Mouse (Mus musculus) heart, embryonic 11.5 days (tissue): Measurements from ENCODE around the gene Zcchc3. TPM values are rescaled to one million over a fixed set of nuclear protein-coding genes. Genes with fewer than 3 reads are reported as not detected.
"Not testable (repeated sequence)": the region's sequence is repeated elsewhere in the genome, so short reads cannot be mapped to it uniquely, and the experiment has no call there.

Source experiments
- ATAC-seq: fragments of 200-750 bp; cut with Nextera tagmentation; replicated peaks from 2 replicates; pipeline ENCODE4 v1.8.0; 2017; ENCODE audit warnings: moderate library complexity; ENCODE audit not compliant: insufficient number of reproducible peaks, low FRiP score, low TSS enrichment
- H3K27ac ChIP-seq: fragments of 300-500 bp; sonication (generic); 2 replicates; pipeline ENCODE4 v1.5.1; 2014; ENCODE audit warnings: mild to moderate bottlenecking, low read depth, low read length
- H3K27me3 ChIP-seq: fragments of 300-500 bp; sonication (generic); 2 replicates; pipeline ENCODE4 v1.6.1; 2014; ENCODE audit warnings: mild to moderate bottlenecking, low read length, mixed read lengths; ENCODE audit not compliant: control insufficient read depth, insufficient read depth
- H3K36me3 ChIP-seq: fragments of 300-500 bp; sonication (generic); 2 replicates; pipeline ENCODE4 v1.6.1; 2014; ENCODE audit warnings: mild to moderate bottlenecking, low read length, moderate library complexity, mixed read lengths; ENCODE audit not compliant: control insufficient read depth, insufficient read depth
- H3K4me1 ChIP-seq: fragments of 300-500 bp; sonication (generic); 2 replicates; pipeline ENCODE4 v1.6.1; 2014; ENCODE audit warnings: low read length; ENCODE audit not compliant: control insufficient read depth, insufficient read depth
- H3K4me2 ChIP-seq: fragments of 300-500 bp; sonication (generic); 2 replicates; pipeline ENCODE4 v1.6.1; 2014; ENCODE audit warnings: mild to moderate bottlenecking, moderate library complexity
- H3K4me3 ChIP-seq: fragments of 300-500 bp; sonication (generic); 2 replicates; pipeline ENCODE4 v1.5.1; 2014; ENCODE audit warnings: low read depth, low read length
- H3K9ac ChIP-seq: fragments of 300-500 bp; sonication (generic); 2 replicates; pipeline ENCODE4 v1.6.1; 2014; ENCODE audit warnings: mild to moderate bottlenecking, low read depth, low read length, moderate library complexity
- H3K9me3 ChIP-seq: fragments of 300-500 bp; sonication (generic); replicated peaks from 2 replicates; pipeline ENCODE4 v1.6.1; 2016; ENCODE audit warnings: low read length; ENCODE audit not compliant: control insufficient read depth
- WGBS: fragments of 180-500 bp; shearing (Covaris S2); extraction: QIAGEN DNeasy Blood & Tissue Kit; methylation state at CpG from one replicate; pipeline ENCODE4 v1.1.7; 2014; ENCODE audit not compliant: insufficient replicate concordance; 5-methylcytosine and 5-hydroxymethylcytosine counted together
- polyA plus RNA-seq: library from polyadenylated mRNA; unstranded; fragments of >200 nt; fragmentation: Nextera tagmentation; extraction: Ambion mirVana; gene quantifications from 2 replicates; pipeline ENCODE4 v1.2.1, GENCODE M21; 2014

Zcchc3 gene
- polyA plus RNA-seq, 1 experiment from 2014 or later: 50.9 TPM

GRCm38 (mm10) chr2:152438963-152439362 is 24.1 kb upstream of the Zcchc3 start:
- WGBS: 48% methylated on average over 1 of the region's 1 CpGs
- Histone ChIP-seq H3K9ac (no peak overlapping the region), H3K9me3 (no peaks in the 10 kb centered on the region), H3K36me3 (no peaks in the 10 kb centered on the region), H3K4me1 (peaks cover 16% of the 10 kb centered on the region), H3K27ac (no peak overlapping the region), H3K4me2 (no peak overlapping the region), H3K4me3 (no peak overlapping the region), H3K27me3 (no peaks in the 10 kb centered on the region)
- ATAC-seq: no peak

- Histone ChIP-seq H3K4me1 (peaks cover 16% of the 10 kb centered on the region), H3K9me3 (no peaks in the 10 kb centered on the region), H3K4me3 (peak overlapping the region; percentile 32), H3K9ac (peak overlapping the region; percentile 67), H3K27ac (peak overlapping the region; percentile 92), H3K4me2 (peak overlapping the region; percentile 79), H3K36me3 (no peaks in the 10 kb centered on the region), H3K27me3 (no peaks in the 10 kb centered on the region)
- peak; percentile 46 for ATAC-seq
- WGBS: 2% methylated on average over 23 of the region's 23 CpGs
These were observed 22.4 kb upstream of the Zcchc3 start for GRCm38 (mm10) chr2:152436983-152437860.

- H3K9ac ChIP-seq: peak overlapping the region; percentile 46; the same call in 1 of the 2 replicates
- peak overlapping the region; percentile 92 for H3K27ac ChIP-seq
- no peaks in the 10 kb centered on the region for H3K9me3 ChIP-seq
- peaks cover 16% of the 10 kb centered on the region for H3K4me1 ChIP-seq
- WGBS: 40% methylated on average over 7 of the region's 7 CpGs
- no peak overlapping the region for H3K4me3 ChIP-seq
- H3K27me3 ChIP-seq: no peaks in the 10 kb centered on the region
- H3K4me2 ChIP-seq: peak overlapping the region; percentile 79
- peak; percentile 54 for ATAC-seq
- no peaks in the 10 kb centered on the region for H3K36me3 ChIP-seq
These were observed 21.6 kb upstream of the Zcchc3 start for GRCm38 (mm10) chr2:152436405-152436901.

GRCm38 (mm10) chr2:152428481-152428880 is 13.7 kb upstream of the Zcchc3 start:
- H3K9me3 ChIP-seq, H3K4me1 ChIP-seq, H3K27me3 ChIP-seq, H3K4me2 ChIP-seq, H3K27ac ChIP-seq, H3K9ac ChIP-seq, H3K36me3 ChIP-seq, ATAC-seq, H3K4me3 ChIP-seq: not testable (repeated sequence)
- WGBS: 77% methylated on average over 2 of the region's 2 CpGs

GRCm38 (mm10) chr2:152427493-152427892 is 12.7 kb upstream of the Zcchc3 start:
- no peak overlapping the region; the same call in 1 of the 2 replicates for H3K9ac ChIP-seq
- H3K9me3 ChIP-seq: no peaks in the 10 kb centered on the region
- no peaks in the 10 kb centered on the region for H3K36me3 ChIP-seq
- no peak overlapping the region for H3K27ac ChIP-seq
- WGBS: 6% methylated on average over 12 of the region's 12 CpGs
- H3K27me3 ChIP-seq: no peaks in the 10 kb centered on the region
- H3K4me2 ChIP-seq: peak overlapping the region; percentile 44
- H3K4me1 ChIP-seq: peaks cover 6% of the 10 kb centered on the region
- no peak for ATAC-seq
- 0 out of 2 replicates have a peak overlapping the region, but pooled peaks have one; percentile 2 for H3K4me3 ChIP-seq

- peak overlapping the region; percentile 100 for H3K27ac ChIP-seq
- H3K4me2 ChIP-seq: peak overlapping the region; percentile 95
- H3K9me3 ChIP-seq: peaks cover 5% of the 10 kb centered on the region; the same call in 1 of the 2 replicates
- H3K4me3 ChIP-seq: no peak overlapping the region; the same call in 1 of the 2 replicates
- no peaks in the 10 kb centered on the region for H3K36me3 ChIP-seq
- ATAC-seq: no peak
- 88% methylated on average over 3 of the region's 3 CpGs for WGBS
- H3K4me1 ChIP-seq: peaks cover 14% of the 10 kb centered on the region
- H3K27me3 ChIP-seq: no peaks in the 10 kb centered on the region
- peak overlapping the region; percentile 100; the same call in 1 of the 2 replicates for H3K9ac ChIP-seq
These were observed 959 bp upstream of the Zcchc3 start for GRCm38 (mm10) chr2:152415786-152416185.

- 27% methylated on average over 4 of the region's 4 CpGs for WGBS
- Histone ChIP-seq H3K4me3 (peak within 1 kb of the TSS; percentile 96), H3K4me2 (peak within 1 kb of the TSS; percentile 95), H3K9ac (peak within 1 kb of the TSS; percentile 100), H3K9me3 (peaks cover 5% of the 10 kb centered on the region; the same call in 1 of the 2 replicates), H3K27ac (peak within 1 kb of the TSS; percentile 100), H3K27me3 (no peaks in the 10 kb centered on the region), H3K36me3 (no peaks in the 10 kb centered on the region), H3K4me1 (peaks cover 19% of the 10 kb centered on the region)
- ATAC-seq: no peak
These were observed 460 bp upstream of the Zcchc3 start, which contains the start of gene 6820408C15Rik for GRCm38 (mm10) chr2:152415287-152415686. Gene 6820408C15Rik (plus strand): TSS chr2:152415587.

GRCm38 (mm10) chr2:152413765-152414584 is 852 bp downstream of the Zcchc3 start:
- WGBS: under 1% methylated on average over 84 of the region's 86 CpGs
- H3K27ac ChIP-seq: peak overlapping the region; percentile 100
- peaks cover 5% of the 10 kb centered on the region; the same call in 1 of the 2 replicates for H3K9me3 ChIP-seq
- H3K4me2 ChIP-seq: peak overlapping the region; percentile 95
- H3K4me1 ChIP-seq: peaks cover 28% of the 10 kb centered on the region
- no peaks in the 10 kb centered on the region for H3K36me3 ChIP-seq
- peak overlapping the region; percentile 96 for H3K4me3 ChIP-seq
- H3K27me3 ChIP-seq: no peaks in the 10 kb centered on the region
- no peak for ATAC-seq
- H3K9ac ChIP-seq: peak overlapping the region; percentile 100
